Mouse (Mus musculus) brown adipose tissue, adult 24 weeks (tissue): ENCODE data around the gene Gm10190. TPM values are rescaled to one million over a fixed set of nuclear protein-coding genes. Genes with fewer than 3 reads are reported as not detected.
A peak's percentile ranks its signal among the peaks of the same experiment; 100 is the strongest.
"Not testable (repeated sequence)": the region's sequence is repeated elsewhere in the genome, so short reads cannot be mapped to it uniquely, and the experiment has no call there.

Experiments
- H3K27ac ChIP-seq: fragments of 200-500 bp; replicated peaks from 2 replicates; pipeline ENCODE4 v1.5.1; 2012; ENCODE audit warnings: low read depth, mild to moderate bottlenecking, low read length
- H3K4me1 ChIP-seq: fragments of 200-500 bp; 2 replicates; pipeline ENCODE4 v1.6.1; 2012; ENCODE audit warnings: low read length, mixed read lengths; ENCODE audit not compliant: control insufficient read depth, insufficient read depth, insufficient read length
- H3K4me3 ChIP-seq: fragments of 200-500 bp; 2 replicates; pipeline ENCODE4 v1.5.1; 2012; ENCODE audit warnings: low read depth, mild to moderate bottlenecking, low read length, moderate library complexity; ENCODE audit not compliant: insufficient read depth
- polyA plus RNA-seq: library from polyadenylated mRNA; stranded (reverse); fragments of >200 nt; gene quantifications from 2 replicates; pipeline ENCODE4 v1.2.4, GENCODE M21; 2012; ENCODE audit not compliant: missing spikeins, insufficient read depth, insufficient read length

The Gm10190 gene
- polyA plus RNA-seq, result not detected in 2 replicates

GRCm38 (mm10) chr17:80372989-80373725 lies at the start of gene Gm10190:
Gm10190 (minus strand) TSS chr17:80373541.
- H3K4me3 ChIP-seq, result peak within 1 kb of the TSS; percentile 65
- H3K4me1 ChIP-seq, result no peaks in the 10 kb centered on the region
- H3K27ac ChIP-seq, result peak within 1 kb of the TSS; percentile 6; the same call in 1 of the 2 replicates

- Histone ChIP-seq H3K4me3 (no peak overlapping the region), H3K27ac (no peak overlapping the region), H3K4me1 (peaks cover 5% of the 10 kb centered on the region)
These were observed 47.7 kb upstream of the Gm10190 start for GRCm38 (mm10) chr17:80420998-80421397.

- H3K4me1 ChIP-seq, result no peaks in the 10 kb centered on the region
- H3K27ac ChIP-seq, result no peak overlapping the region
- no peak overlapping the region for H3K4me3 ChIP-seq
These were observed 45.4 kb upstream of the Gm10190 start for GRCm38 (mm10) chr17:80418572-80419210.

GRCm38 (mm10) chr17:80411182-80411581 lies 37.8 kb upstream of the Gm10190 start:
- Histone ChIP-seq H3K4me1 (no peaks in the 10 kb centered on the region), H3K4me3 (no peak overlapping the region), H3K27ac (no peak overlapping the region)

GRCm38 (mm10) chr17:80398243-80398642 lies 24.9 kb upstream of the Gm10190 start:
- H3K4me3 ChIP-seq, result no peak overlapping the region
- no peaks in the 10 kb centered on the region for H3K4me1 ChIP-seq
- H3K27ac ChIP-seq, result no peak overlapping the region

- H3K4me3 ChIP-seq, result peak overlapping the region; percentile 64
- no peaks in the 10 kb centered on the region for H3K4me1 ChIP-seq
- no peak overlapping the region for H3K27ac ChIP-seq
These were observed 18.4 kb upstream of the Gm10190 start for GRCm38 (mm10) chr17:80391423-80392403.

- Histone ChIP-seq H3K27ac (no peak overlapping the region), H3K4me3 (no peak overlapping the region), H3K4me1 (no peaks in the 10 kb centered on the region)
These were observed 16.7 kb upstream of the Gm10190 start for GRCm38 (mm10) chr17:80390024-80390423.

- Histone ChIP-seq H3K4me3 (no peak overlapping the region), H3K4me1 (no peaks in the 10 kb centered on the region), H3K27ac (no peak overlapping the region)
These were observed 12.3 kb upstream of the Gm10190 start for GRCm38 (mm10) chr17:80385671-80386070.

GRCm38 (mm10) chr17:80378386-80378785 lies 5.0 kb upstream of the Gm10190 start:
- H3K27ac ChIP-seq, H3K4me1 ChIP-seq, H3K4me3 ChIP-seq: not testable (repeated sequence)

GRCm38 (mm10) chr17:80373726-80374096 lies 370 bp upstream of the Gm10190 start:
- Histone ChIP-seq H3K4me3 (peak overlapping the region; percentile 65), H3K27ac (no peak overlapping the region), H3K4me1 (no peaks in the 10 kb centered on the region)

GRCm38 (mm10) chr17:80368606-80369005 lies 4.7 kb downstream of the Gm10190 start:
- Histone ChIP-seq H3K4me1 (no peaks in the 10 kb centered on the region), H3K4me3 (no peak overlapping the region), H3K27ac (no peak overlapping the region)

GRCm38 (mm10) chr17:80367276-80367675 lies 6.1 kb downstream of the Gm10190 start:
- no peak overlapping the region for H3K27ac ChIP-seq
- no peaks in the 10 kb centered on the region for H3K4me1 ChIP-seq
- no peak overlapping the region for H3K4me3 ChIP-seq

GRCm38 (mm10) chr17:80360245-80360644 lies 13.1 kb downstream of the Gm10190 start:
- Histone ChIP-seq H3K4me3 (no peak overlapping the region), H3K27ac (no peak overlapping the region), H3K4me1 (no peaks in the 10 kb centered on the region)

- Histone ChIP-seq H3K4me3 (no peak overlapping the region), H3K4me1 (no peaks in the 10 kb centered on the region), H3K27ac (no peak overlapping the region)
These were observed 26.1 kb downstream of the Gm10190 start for GRCm38 (mm10) chr17:80347234-80347633.

GRCm38 (mm10) chr17:80346591-80347125 lies 26.7 kb downstream of the Gm10190 start:
- no peak overlapping the region for H3K4me3 ChIP-seq
- no peak overlapping the region for H3K27ac ChIP-seq
- H3K4me1 ChIP-seq, result no peaks in the 10 kb centered on the region
